Mouse (Mus musculus): ENCODE measurements around the gene Fermt1. TPM values are rescaled to one million over a fixed set of nuclear protein-coding genes. Genes with fewer than 3 reads are reported as not detected.

The Fermt1 gene
- polyA plus RNA-seq, 1 experiment from 2014 or later: 12.4 TPM

GRCm38 (mm10) chr2:132856333-132856732, 89.4 kb downstream of the Fermt1 start:
- Histone ChIP-seq H3K9me3 (ENCODE audit: control insufficient read depth, low read length) (no peaks in the 10 kb centered on the region), H3K36me3 (ENCODE audit: control insufficient read depth, insufficient read depth, low read length) (peaks cover 6% of the 10 kb centered on the region; the same call in 1 of the 2 replicates), H3K4me1 (ENCODE audit: control insufficient read depth, insufficient read depth, low read length) (no peaks in the 10 kb centered on the region), H3K27me3 (ENCODE audit: control insufficient read depth, insufficient read depth, low read length) (no peaks in the 10 kb centered on the region), H3K27ac (ENCODE audit: low read depth, low read length) (no peak overlapping the region), H3K4me3 (ENCODE audit: low read length) (no peak overlapping the region), H3K9ac (ENCODE audit: low read depth, low read length) (no peak overlapping the region), H3K4me2 (replicated peaks; ENCODE audit: low read depth, low read length) (no peak overlapping the region)
- ATAC-seq (ENCODE audit: low FRiP score, low TSS enrichment): no peak
- WGBS: 89% methylated on average over 5 of the region's 5 CpGs

Other genes with a start within 250 kb of the Fermt1 start
- gene Chgb, start 164.6 kb downstream of the Fermt1 start, polyA plus RNA-seq (2014; fragmentation: Nextera tagmentation; extraction: Ambion mirVana): 0.13 and 0.32 TPM in 2 replicates
- 37.1 and 37.2 TPM in 2 replicates for gene Trmt6, start 129.9 kb downstream of the Fermt1 start, polyA plus RNA-seq (2014; fragmentation: Nextera tagmentation; extraction: Ambion mirVana)
- gene Mcm8, start 129.8 kb downstream of the Fermt1 start, polyA plus RNA-seq (2014; fragmentation: Nextera tagmentation; extraction: Ambion mirVana): 15.5 and 21.4 TPM in 2 replicates
- gene Crls1, start 99.2 kb downstream of the Fermt1 start, polyA plus RNA-seq (2014; fragmentation: Nextera tagmentation; extraction: Ambion mirVana): 16.4 and 18.9 TPM in 2 replicates
- 0.47 and 0.55 TPM in 2 replicates for gene Lrrn4, start 65.0 kb downstream of the Fermt1 start, polyA plus RNA-seq (2014; fragmentation: Nextera tagmentation; extraction: Ambion mirVana)

Data from kidney, embryonic 14.5 days (tissue).